Mouse (Mus musculus): ENCODE results near the gene Trim8.

The Trim8 gene

GRCm38 (mm10) chr19:46501401-46502068 is at the start of gene Trim8:
Gene Trim8, plus strand, starts transcription at chr19:46501702.
- DNase-seq: peak; percentile 88

GRCm38 (mm10) chr19:46452052-46452827 is 49.3 kb upstream of the Trim8 start:
- DNase-seq: peak; percentile 64 to 66

GRCm38 (mm10) chr19:46452916-46453315 is 48.6 kb upstream of the Trim8 start:
- no peak for DNase-seq

- no peak for DNase-seq
Observed at GRCm38 (mm10) chr19:46454126-46454880, 47.2 kb upstream of the Trim8 start.

- peak; percentile 65 to 73 for DNase-seq
Observed at GRCm38 (mm10) chr19:46455032-46455431, 46.5 kb upstream of the Trim8 start.

GRCm38 (mm10) chr19:46455556-46455955 is 45.9 kb upstream of the Trim8 start:
- no peak for DNase-seq

- peak; percentile 85 to 91 for DNase-seq
Observed at GRCm38 (mm10) chr19:46456018-46456735, 45.3 kb upstream of the Trim8 start.

GRCm38 (mm10) chr19:46457798-46458197 is 43.7 kb upstream of the Trim8 start:
- DNase-seq: no peak

GRCm38 (mm10) chr19:46459256-46459655 is 42.2 kb upstream of the Trim8 start:
- DNase-seq: no peak

- peak in 1 of 2 experiments; percentile 46 for DNase-seq
Observed at GRCm38 (mm10) chr19:46459889-46460288, 41.6 kb upstream of the Trim8 start.

GRCm38 (mm10) chr19:46462574-46462973 is 38.9 kb upstream of the Trim8 start:
- peak; percentile 57 to 78 for DNase-seq

- no peak for DNase-seq
Observed at GRCm38 (mm10) chr19:46463446-46463845, 38.1 kb upstream of the Trim8 start.

- DNase-seq: no peak
Observed at GRCm38 (mm10) chr19:46466160-46466559, 35.3 kb upstream of the Trim8 start.

- DNase-seq: no peak
Observed at GRCm38 (mm10) chr19:46467051-46467503, 34.4 kb upstream of the Trim8 start.

- DNase-seq: peak in 1 of 2 experiments; percentile 45
Observed at GRCm38 (mm10) chr19:46470364-46471240, 30.9 kb upstream of the Trim8 start.

GRCm38 (mm10) chr19:46471324-46472093 is 30.0 kb upstream of the Trim8 start:
- DNase-seq: peak in 1 of 2 experiments; percentile 45

GRCm38 (mm10) chr19:46477432-46477845 is 24.1 kb upstream of the Trim8 start:
- DNase-seq: peak; percentile 59 to 72

- DNase-seq: peak in 1 of 2 experiments; percentile 55
Observed at GRCm38 (mm10) chr19:46478242-46478641, 23.3 kb upstream of the Trim8 start.

GRCm38 (mm10) chr19:46478826-46479225 is 22.7 kb upstream of the Trim8 start:
- peak; percentile 75 to 89 for DNase-seq

GRCm38 (mm10) chr19:46479306-46480075 is 22.0 kb upstream of the Trim8 start:
- DNase-seq: peak; percentile 32 to 45

Data from kidney, postnatal 36 days (tissue).